Mouse (Mus musculus) hindbrain, embryonic 15.5 days (tissue): ENCODE measurements at regions not wholly inside any gene's neighbourhood (a gene's known extent, or its start where the extent isn't known, plus 50 kb on each side); places are given as distances from the start of the nearest gene placed in this dataset.

Experiments used
- ATAC-seq: fragments of 200-750 bp; cut with Nextera tagmentation; 2 replicates; pipeline ENCODE4 v1.8.0; 2017; ENCODE audit warnings: low read depth, moderate number of reproducible peaks, moderate TSS enrichment; ENCODE audit not compliant: low FRiP score
- H3K27ac ChIP-seq: fragments of 300-500 bp; sonication (generic); replicated peaks from 2 replicates; pipeline ENCODE4 v1.5.1; 2015; ENCODE audit warnings: mild to moderate bottlenecking, inconsistent platforms
- H3K27me3 ChIP-seq: fragments of 300-500 bp; sonication (generic); 2 replicates; pipeline ENCODE4 v1.6.1; 2015; ENCODE audit warnings: control low read depth, inconsistent platforms
- H3K36me3 ChIP-seq: fragments of 300-500 bp; sonication (generic); 2 replicates; pipeline ENCODE4 v1.6.1; 2015; ENCODE audit warnings: control low read depth, inconsistent platforms
- H3K4me1 ChIP-seq: fragments of 300-500 bp; sonication (generic); replicated peaks from 2 replicates; pipeline ENCODE4 v1.6.1; 2015; ENCODE audit warnings: control low read depth, inconsistent platforms
- H3K4me2 ChIP-seq: fragments of 300-500 bp; sonication (generic); 2 replicates; pipeline ENCODE4 v1.6.1; 2015; ENCODE audit warnings: moderate library complexity, mild to moderate bottlenecking, inconsistent platforms
- H3K4me3 ChIP-seq: fragments of 300-500 bp; sonication (generic); 2 replicates; pipeline ENCODE4 v1.5.1; 2015; ENCODE audit warnings: mild to moderate bottlenecking, inconsistent platforms
- H3K9ac ChIP-seq: fragments of 300-500 bp; sonication (generic); 2 replicates; pipeline ENCODE4 v1.6.1; 2015; ENCODE audit warnings: inconsistent platforms
- H3K9me3 ChIP-seq: fragments of 300-500 bp; sonication (generic); 2 replicates; pipeline ENCODE4 v1.6.1; 2016; ENCODE audit warnings: control low read depth, inconsistent platforms
- WGBS: fragments of 180-500 bp; shearing (Covaris S2); methylation state at CpG from one replicate; pipeline ENCODE4 v1.1.7; 2015; 5-methylcytosine and 5-hydroxymethylcytosine counted together

DNA sequence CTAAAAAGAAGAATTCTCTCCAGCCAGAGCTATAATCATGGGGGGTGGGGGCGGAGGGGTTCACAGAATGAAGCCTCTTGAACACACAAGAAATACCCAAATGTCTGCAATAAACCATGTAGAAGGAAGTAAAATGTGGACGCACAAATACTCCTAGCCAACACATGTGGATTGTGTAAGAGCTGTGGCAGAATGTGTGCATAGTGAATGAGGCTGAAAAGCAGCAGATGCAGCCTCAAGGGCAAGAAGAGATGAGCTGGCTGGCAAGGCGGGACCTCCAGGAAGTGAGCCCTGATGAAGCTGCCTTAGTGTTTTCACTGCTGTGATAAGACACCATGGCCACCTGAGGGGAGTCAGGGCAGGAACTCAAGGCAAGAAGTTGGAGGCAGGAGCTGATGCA lies 53.3 kb upstream of the Arhgap28 start:
- H3K36me3 ChIP-seq, result no peaks in the 10 kb centered on the region
- no peaks in the 10 kb centered on the region for H3K4me1 ChIP-seq
- ATAC-seq, result no peak
- 89% methylated on average over 3 of the region's 3 CpGs for WGBS
- no peak overlapping the region for H3K4me2 ChIP-seq
- H3K9ac ChIP-seq, result no peak overlapping the region
- no peaks in the 10 kb centered on the region for H3K9me3 ChIP-seq
- no peak overlapping the region for H3K27ac ChIP-seq
- no peaks in the 10 kb centered on the region for H3K27me3 ChIP-seq
- no peak overlapping the region for H3K4me3 ChIP-seq

DNA sequence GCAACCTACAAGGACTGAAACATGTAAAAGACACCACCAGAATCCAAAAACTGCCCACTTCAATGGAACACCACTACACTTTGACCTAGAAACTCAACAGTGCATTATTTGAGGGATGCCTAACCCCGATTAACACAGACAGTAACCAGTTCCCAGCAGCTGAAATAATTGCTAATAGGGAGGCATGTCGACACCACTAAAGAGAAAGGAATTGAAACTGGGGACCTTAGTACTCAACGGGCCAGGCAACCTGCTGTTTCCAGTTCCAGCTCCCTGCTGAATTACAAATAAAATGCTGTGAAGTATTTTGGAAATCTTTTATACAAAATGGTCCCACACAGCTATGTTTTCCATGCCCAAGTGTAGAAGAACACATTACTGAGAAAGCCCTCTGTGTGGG lies 56.5 kb upstream of the Arhgap28 start:
- no peaks in the 10 kb centered on the region for H3K27me3 ChIP-seq
- ATAC-seq, result no peak
- 74% methylated on average over 3 of the region's 3 CpGs for WGBS
- H3K4me1 ChIP-seq, result no peaks in the 10 kb centered on the region
- no peaks in the 10 kb centered on the region for H3K36me3 ChIP-seq
- no peak overlapping the region for H3K9ac ChIP-seq
- H3K4me2 ChIP-seq, result no peak overlapping the region
- no peaks in the 10 kb centered on the region for H3K9me3 ChIP-seq
- no peak overlapping the region for H3K27ac ChIP-seq
- H3K4me3 ChIP-seq, result no peak overlapping the region

GRCm38 (mm10) chr17:68065751-68066150 lies 61.8 kb upstream of the Arhgap28 start:
- Histone ChIP-seq H3K27ac (no peak overlapping the region), H3K4me2 (no peak overlapping the region), H3K9me3 (no peaks in the 10 kb centered on the region), H3K36me3 (no peaks in the 10 kb centered on the region), H3K9ac (no peak overlapping the region), H3K27me3 (no peaks in the 10 kb centered on the region), H3K4me1 (no peaks in the 10 kb centered on the region), H3K4me3 (no peak overlapping the region)
- no peak for ATAC-seq
- WGBS, result 82% methylated on average over 9 of the region's 9 CpGs

DNA sequence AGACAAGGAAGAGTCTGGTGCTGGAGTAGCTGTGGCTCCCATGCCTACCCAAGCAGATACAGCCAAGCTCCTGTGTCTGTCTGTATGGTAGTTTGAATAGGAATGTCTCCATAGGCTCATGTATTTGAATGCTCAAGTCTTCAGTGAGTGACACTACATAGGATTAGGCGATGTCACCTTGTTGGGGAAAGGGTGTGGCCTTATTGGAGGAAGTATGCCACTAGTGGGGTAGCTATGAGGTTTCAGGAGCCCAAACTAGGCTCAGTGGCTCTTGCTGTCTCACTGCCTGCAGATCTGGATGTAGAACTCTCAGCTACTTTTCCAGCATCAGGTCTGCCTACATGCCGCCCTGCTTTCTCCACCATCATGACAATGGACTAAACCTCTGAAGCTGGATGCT lies 62.3 kb upstream of the Arhgap28 start:
- H3K4me2 ChIP-seq, result no peak overlapping the region
- WGBS, result 100% methylated on average over 2 of the region's 2 CpGs
- no peak for ATAC-seq
- no peak overlapping the region for H3K27ac ChIP-seq
- H3K9ac ChIP-seq, result no peak overlapping the region
- H3K4me1 ChIP-seq, result no peaks in the 10 kb centered on the region
- H3K4me3 ChIP-seq, result no peak overlapping the region
- H3K36me3 ChIP-seq, result no peaks in the 10 kb centered on the region
- H3K27me3 ChIP-seq, result no peaks in the 10 kb centered on the region
- no peaks in the 10 kb centered on the region for H3K9me3 ChIP-seq

DNA sequence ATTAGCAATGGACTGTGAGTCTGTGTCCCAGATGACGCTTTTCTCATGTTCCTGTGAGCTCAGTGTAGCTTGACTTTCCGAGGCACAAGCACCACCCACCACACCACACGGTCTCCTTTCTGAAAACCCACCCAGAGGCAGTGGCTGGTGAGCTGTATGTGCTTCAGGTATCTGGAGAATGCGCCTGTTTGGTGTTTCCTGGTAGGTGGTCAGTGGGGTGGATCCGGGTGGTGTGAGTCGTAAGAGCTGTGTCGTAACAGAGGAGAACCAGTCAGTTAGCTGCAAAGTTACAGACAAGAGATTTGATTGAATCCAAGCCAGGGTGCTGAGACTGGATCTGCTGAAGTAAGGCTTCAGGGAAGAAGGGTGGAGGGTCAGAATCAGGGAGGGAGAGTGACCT lies 65.1 kb upstream of the Arhgap28 start:
- WGBS, result 80% methylated on average over 7 of the region's 7 CpGs
- H3K27me3 ChIP-seq, result no peaks in the 10 kb centered on the region
- no peaks in the 10 kb centered on the region for H3K9me3 ChIP-seq
- ATAC-seq, result no peak
- no peak overlapping the region for H3K9ac ChIP-seq
- H3K4me1 ChIP-seq, result no peaks in the 10 kb centered on the region
- no peak overlapping the region for H3K27ac ChIP-seq
- H3K4me3 ChIP-seq, result no peak overlapping the region
- no peaks in the 10 kb centered on the region for H3K36me3 ChIP-seq
- H3K4me2 ChIP-seq, result no peak overlapping the region

- Histone ChIP-seq H3K4me1 (no peaks in the 10 kb centered on the region), H3K9ac (no peak overlapping the region), H3K9me3 (no peaks in the 10 kb centered on the region), H3K4me3 (no peak overlapping the region), H3K27ac (no peak overlapping the region), H3K36me3 (no peaks in the 10 kb centered on the region), H3K4me2 (no peak overlapping the region), H3K27me3 (no peaks in the 10 kb centered on the region)
- ATAC-seq, result no peak
- WGBS, result 89% methylated on average over 5 of the region's 5 CpGs
Observed at GRCm38 (mm10) chr17:68069484-68069883, 65.6 kb upstream of the Arhgap28 start.

GRCm38 (mm10) chr17:68071472-68071871 lies 67.6 kb upstream of the Arhgap28 start:
- whole genome bisulfite sequencing, result 7% methylated on average over 4 of the region's 4 CpGs

DNA sequence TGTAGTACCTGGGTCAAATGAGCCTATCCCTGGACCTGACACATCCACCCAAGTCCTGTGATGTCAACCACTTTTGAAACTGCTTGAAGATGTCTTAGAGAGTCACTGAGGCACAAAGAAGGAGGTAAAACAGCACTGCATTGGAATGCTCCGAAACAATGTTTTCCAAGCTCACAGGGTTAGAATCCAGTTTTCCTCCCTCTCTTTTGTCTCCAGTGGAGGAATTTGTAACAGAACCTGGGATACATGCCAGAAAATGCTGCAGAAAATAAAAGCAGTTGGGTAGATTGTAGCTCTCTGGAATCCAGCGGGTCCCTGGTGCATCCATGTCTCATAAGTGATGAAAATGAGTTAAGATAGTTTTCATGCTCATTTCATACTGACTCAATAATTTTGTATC lies 71.8 kb upstream of the Arhgap28 start:
- no peak overlapping the region for H3K4me2 ChIP-seq
- no peaks in the 10 kb centered on the region for H3K4me1 ChIP-seq
- H3K27me3 ChIP-seq, result no peaks in the 10 kb centered on the region
- no peak overlapping the region for H3K9ac ChIP-seq
- H3K36me3 ChIP-seq, result no peaks in the 10 kb centered on the region
- 58% methylated on average over 2 of the region's 2 CpGs for WGBS
- no peak for ATAC-seq
- H3K27ac ChIP-seq, result no peak overlapping the region
- no peak overlapping the region for H3K4me3 ChIP-seq
- H3K9me3 ChIP-seq, result no peaks in the 10 kb centered on the region

More at GRCm38 (mm10) chr17:68071472-68071871, 67.6 kb upstream of the Arhgap28 start:
- no peak for ATAC-seq
- Histone ChIP-seq H3K4me2 (no peak overlapping the region), H3K9me3 (no peaks in the 10 kb centered on the region), H3K4me3 (no peak overlapping the region), H3K27me3 (no peaks in the 10 kb centered on the region), H3K36me3 (no peaks in the 10 kb centered on the region), H3K27ac (no peak overlapping the region), H3K4me1 (no peaks in the 10 kb centered on the region), H3K9ac (no peak overlapping the region)

DNA sequence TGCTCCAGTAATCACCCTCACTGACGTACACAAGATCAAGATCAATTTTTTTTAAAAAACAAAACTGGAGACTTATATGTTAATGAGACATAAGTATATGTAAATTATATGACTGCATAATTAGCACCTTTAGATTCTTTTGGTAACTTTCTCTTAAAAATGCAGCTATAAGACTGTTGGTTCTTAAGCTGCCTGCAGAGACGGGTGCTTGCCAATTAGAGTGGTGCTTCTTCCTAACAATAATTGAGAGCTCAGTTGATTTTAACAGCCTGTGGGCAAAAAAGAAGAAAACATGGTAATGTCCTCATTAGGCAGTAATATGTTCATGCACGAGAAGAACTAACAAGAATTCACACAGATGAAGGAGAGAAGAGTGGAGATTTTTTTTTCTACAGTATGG lies 74.8 kb upstream of the Arhgap28 start:
- Histone ChIP-seq H3K36me3 (no peaks in the 10 kb centered on the region), H3K9ac (no peak overlapping the region), H3K27me3 (no peaks in the 10 kb centered on the region), H3K27ac (no peak overlapping the region), H3K9me3 (no peaks in the 10 kb centered on the region), H3K4me1 (no peaks in the 10 kb centered on the region), H3K4me2 (no peak overlapping the region), H3K4me3 (no peak overlapping the region)
- WGBS, result 65% methylated on average over 3 of the region's 3 CpGs
- no peak for ATAC-seq

DNA sequence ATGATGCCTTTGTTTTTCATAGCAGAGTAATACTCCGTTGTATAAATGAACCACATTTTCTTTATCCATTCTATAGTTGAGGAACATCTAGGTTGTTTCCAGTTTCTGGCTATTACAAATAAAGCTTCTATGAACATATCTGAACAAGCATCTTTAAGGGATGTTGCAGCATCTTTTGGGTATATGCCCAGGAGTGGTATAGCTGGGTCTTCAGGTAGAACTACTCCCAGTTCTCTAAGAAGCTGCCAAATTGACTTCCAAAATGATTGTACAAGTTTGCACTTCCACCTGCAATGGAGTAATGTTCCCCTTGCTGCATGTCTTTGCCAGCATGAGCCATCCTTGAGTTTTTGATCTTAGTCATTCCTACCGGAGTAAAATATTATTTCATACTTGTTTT lies 80.5 kb upstream of the Arhgap28 start:
- no peaks in the 10 kb centered on the region for H3K9me3 ChIP-seq
- no peak overlapping the region for H3K27ac ChIP-seq
- H3K4me1 ChIP-seq, result no peaks in the 10 kb centered on the region
- no peak overlapping the region for H3K9ac ChIP-seq
- no peak for ATAC-seq
- 97% methylated on average over 2 of the region's 2 CpGs for WGBS
- H3K4me2 ChIP-seq, result no peak overlapping the region
- no peak overlapping the region for H3K4me3 ChIP-seq
- H3K36me3 ChIP-seq, result no peaks in the 10 kb centered on the region
- no peaks in the 10 kb centered on the region for H3K27me3 ChIP-seq

- no peaks in the 10 kb centered on the region for H3K9me3 ChIP-seq
- ATAC-seq, result no peak
- H3K27ac ChIP-seq, result no peak overlapping the region
- no peak overlapping the region for H3K4me2 ChIP-seq
- no peaks in the 10 kb centered on the region for H3K27me3 ChIP-seq
- H3K4me3 ChIP-seq, result no peak overlapping the region
- no peaks in the 10 kb centered on the region for H3K36me3 ChIP-seq
- H3K4me1 ChIP-seq, result no peaks in the 10 kb centered on the region
- WGBS, result 61% methylated on average over 1 of the region's 1 CpGs
- H3K9ac ChIP-seq, result no peak overlapping the region
Observed at GRCm38 (mm10) chr17:68087149-68087548, 83.2 kb upstream of the Arhgap28 start.

- H3K27ac ChIP-seq, result no peak overlapping the region
- H3K9me3 ChIP-seq, result no peaks in the 10 kb centered on the region
- no peak overlapping the region for H3K4me3 ChIP-seq
- WGBS, result 93% methylated on average over 1 of the region's 1 CpGs
- no peaks in the 10 kb centered on the region for H3K27me3 ChIP-seq
- H3K4me2 ChIP-seq, result no peak overlapping the region
- H3K36me3 ChIP-seq, result no peaks in the 10 kb centered on the region
- no peak overlapping the region for H3K9ac ChIP-seq
- ATAC-seq, result no peak
- no peaks in the 10 kb centered on the region for H3K4me1 ChIP-seq
Observed at GRCm38 (mm10) chr17:68089179-68089578, 85.3 kb upstream of the Arhgap28 start.

DNA sequence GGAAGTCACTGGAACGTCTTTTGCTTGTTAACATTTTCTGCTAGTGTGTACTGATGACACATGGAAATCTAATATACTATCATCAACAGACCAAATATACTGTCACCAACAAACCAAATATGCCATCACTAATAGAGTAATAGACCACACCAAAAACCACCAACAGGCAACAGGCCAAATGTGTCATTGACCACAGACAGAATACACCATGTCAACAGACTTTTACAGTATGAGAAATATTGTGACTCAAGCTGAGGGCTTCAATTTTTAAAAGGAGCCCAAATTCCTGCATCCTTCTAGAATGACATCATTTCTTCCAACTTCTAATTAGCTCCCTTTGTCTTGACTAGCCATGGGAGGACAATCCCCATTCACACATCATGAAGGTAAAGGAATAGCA lies 85.9 kb upstream of the Arhgap28 start:
- Histone ChIP-seq H3K27ac (no peak overlapping the region), H3K4me1 (no peaks in the 10 kb centered on the region), H3K36me3 (no peaks in the 10 kb centered on the region), H3K4me3 (no peak overlapping the region), H3K9me3 (no peaks in the 10 kb centered on the region), H3K4me2 (no peak overlapping the region), H3K9ac (no peak overlapping the region), H3K27me3 (no peaks in the 10 kb centered on the region)
- WGBS, result 89% methylated on average over 1 of the region's 1 CpGs
- no peak for ATAC-seq
